8 mouse cellular contexts compared by ENCODE assay signal in the genomic region with DNA sequence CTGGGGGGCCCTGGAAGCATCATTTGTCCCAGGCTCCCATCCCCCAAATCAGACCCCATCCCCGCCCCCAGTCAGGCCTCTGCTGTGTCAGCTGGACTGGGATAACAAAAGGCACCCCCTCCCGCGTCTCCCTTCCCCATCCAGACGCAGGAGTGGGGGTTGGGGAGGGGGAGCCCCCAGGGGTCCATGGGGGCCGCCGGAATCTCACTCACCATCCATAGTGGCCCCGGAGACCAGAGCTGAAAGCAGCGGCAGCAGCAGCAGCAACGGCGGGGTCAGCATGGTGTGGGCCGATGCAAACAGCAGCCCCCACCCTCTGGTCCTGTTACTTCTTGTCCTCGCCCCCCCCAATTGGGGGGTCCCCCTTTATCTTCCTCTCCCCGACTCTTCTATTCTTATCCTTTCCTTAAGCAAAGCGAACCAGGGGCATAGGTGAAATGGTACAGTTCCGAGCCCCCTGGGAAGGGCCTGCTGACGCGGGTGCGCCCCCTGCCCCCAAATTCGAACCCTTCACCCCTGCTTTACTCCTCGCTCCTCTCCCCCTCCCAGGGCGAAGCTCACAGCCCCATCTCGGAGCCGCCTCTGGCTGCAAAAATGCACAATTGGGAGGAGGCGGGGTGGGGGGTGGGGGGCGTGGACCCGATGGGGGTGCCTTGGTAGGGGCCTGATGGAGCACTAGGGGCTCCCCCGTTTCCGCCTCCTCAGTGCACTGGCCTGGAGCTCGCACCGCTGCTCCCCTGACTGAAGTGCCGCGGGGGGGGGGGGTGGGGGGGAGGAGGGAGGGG. TPM values are rescaled to one million over a fixed set of nuclear protein-coding genes. Genes with fewer than 3 reads are reported as not detected.
A peak's percentile ranks its signal among the peaks of the same experiment; 100 is the strongest.
DNase-seq lines count a peak whose midpoint lies in the region; ATAC-seq lines count a peak whose summit lies in the region.

A gene (minus strand): TSS at position 743 of the 785 bp plus-strand sequence.

- H3K27ac ChIP-seq in forebrain, embryonic 11.5 days (ENCODE audit: low read depth, low read length), result peak within 1 kb of the TSS; percentile 80
- H3K27ac ChIP-seq in midbrain, embryonic 10.5 days (replicated peaks), result peak within 1 kb of the TSS; percentile 97

- peak within 1 kb of the TSS; percentile 47 for H3K4me2 ChIP-seq in forebrain, embryonic 11.5 days (ENCODE audit: low read depth, low read length, severe bottlenecking)

- intact Hi-C loops in heart, postnatal 14 days (cut with DNase I), result no loop called here

- WGBS in forebrain, embryonic 11.5 days, result 1% methylated on average over 26 of the region's 32 CpGs
- under 1% methylated on average over 26 of the region's 32 CpGs for WGBS in midbrain, embryonic 10.5 days

- no peak for DNase-seq in left cerebral cortex, adult 18-20 months (ENCODE audit: low spot score in 2 of 2)
- no peak for DNase-seq in left cerebral cortex, adult 11 months (ENCODE audit: low spot score)
- DNase-seq in adrenal gland, postnatal 14 days, result peak; percentile 28
- DNase-seq in forebrain, embryonic 11.5 days (ENCODE audit: low spot score), result peak; percentile 75
- peak in 1 of 2 experiments; percentile 52 for DNase-seq in heart, postnatal 14 days
- DNase-seq in layer of hippocampus, postnatal 36 days, result no peak
- peak; percentile 82 for DNase-seq in midbrain, embryonic 10.5 days (ENCODE audit: low spot score)
- peak; percentile 50 for DNase-seq in yolk sac, embryonic 10.5 days (ENCODE audit: low spot score)

- H3K4me3 ChIP-seq in forebrain, embryonic 11.5 days (ENCODE audit: low read depth, low read length), result peak within 1 kb of the TSS; percentile 74
- H3K4me3 ChIP-seq in midbrain, embryonic 10.5 days, result peak within 1 kb of the TSS; percentile 86

- H3K9ac ChIP-seq in forebrain, embryonic 11.5 days (ENCODE audit: low read length), result peak within 1 kb of the TSS; percentile 82

- H3K36me3 ChIP-seq in forebrain, embryonic 11.5 days (ENCODE audit: control insufficient read depth, insufficient read depth, low read length), result no peaks in the 10 kb centered on the region
- peaks cover 5% of the 10 kb centered on the region; the same call in 1 of the 2 replicates for H3K36me3 ChIP-seq in midbrain, embryonic 10.5 days

- peak; percentile 77 for ATAC-seq in forebrain, embryonic 11.5 days (replicated peaks; ENCODE audit: low FRiP score)

- H3K4me1 ChIP-seq in forebrain, embryonic 11.5 days (replicated peaks; ENCODE audit: control insufficient read depth, insufficient read depth, low read length), result peaks cover 15% of the 10 kb centered on the region
- peaks cover 66% of the 10 kb centered on the region for H3K4me1 ChIP-seq in midbrain, embryonic 10.5 days

- H3K9me3 ChIP-seq in forebrain, embryonic 11.5 days (ENCODE audit: control insufficient read depth, low read length), result no peaks in the 10 kb centered on the region
- no peaks in the 10 kb centered on the region for H3K9me3 ChIP-seq in midbrain, embryonic 10.5 days (replicated peaks)

- no peaks in the 10 kb centered on the region for H3K27me3 ChIP-seq in forebrain, embryonic 11.5 days (ENCODE audit: control insufficient read depth, insufficient read depth, low read length)
- H3K27me3 ChIP-seq in midbrain, embryonic 10.5 days (ENCODE audit: low read depth, poor library complexity, severe bottlenecking), result no peaks in the 10 kb centered on the region

RNA-seq across cellular contexts. Expression of the gene that starts here (rescaled TPM):
- 100 to 1,000 TPM; 264 to 276 TPM for total RNA-seq in left cerebral cortex, adult 18-20 months (2021)
- 138 and 201 TPM in 2 replicates for total RNA-seq in adrenal gland, postnatal 14 days (2021)
- polyA plus RNA-seq in forebrain, embryonic 11.5 days (2014; fragmentation: Nextera tagmentation; extraction: Ambion mirVana), result 71.2 and 75.0 TPM in 2 replicates
- 100 to 1,000 TPM in 1 of 2 experiments, 10 to 100 TPM in 1; 85.0 to 105 TPM for total RNA-seq in heart, postnatal 14 days (2021)
- 100 to 1,000 TPM; 268 to 307 TPM for total RNA-seq in layer of hippocampus, postnatal 36 days (2021)
- polyA plus RNA-seq in midbrain, embryonic 10.5 days (2016; fragmentation: Nextera tagmentation; extraction: Ambion mirVana), result 54.9 and 69.8 TPM in 2 replicates

Comparison
In these comparisons a context has a peak if more than half of its experiments do, and no peak if none do; other contexts are left out.
1. DNase-seq: peak in adrenal gland, postnatal 14 days (single experiment), forebrain, embryonic 11.5 days (single experiment), midbrain, embryonic 10.5 days (single experiment) and yolk sac, embryonic 10.5 days (single experiment); none in left cerebral cortex, adult 18-20 months (0 of 2), left cerebral cortex, adult 11 months (single experiment) and layer of hippocampus, postnatal 36 days (0 of 2).